Mouse (Mus musculus): ENCODE data around the gene Ric8a. TPM values are rescaled to one million over a fixed set of nuclear protein-coding genes. Genes with fewer than 3 reads are reported as not detected.

Gene Ric8a
- polyA plus RNA-seq, 1 experiment from 2014 or later, result 64.9 TPM

- Histone ChIP-seq H3K4me2 (ENCODE audit: low read length) (no peak overlapping the region), H3K27me3 (replicated peaks; ENCODE audit: control insufficient read depth, insufficient read depth, low read length) (peaks cover 8% of the 10 kb centered on the region; the same call in 1 of the 2 replicates), H3K9me3 (ENCODE audit: control insufficient read depth, low read length) (no peaks in the 10 kb centered on the region), H3K9ac (ENCODE audit: low read length) (no peak overlapping the region), H3K27ac (ENCODE audit: low read depth) (no peak overlapping the region), H3K4me3 (ENCODE audit: low read depth, low read length) (no peak overlapping the region), H3K36me3 (ENCODE audit: control insufficient read depth, insufficient read depth, low read length) (no peaks in the 10 kb centered on the region), H3K4me1 (replicated peaks; ENCODE audit: control insufficient read depth, insufficient read depth, low read length) (no peaks in the 10 kb centered on the region)
- DNase-seq (ENCODE audit: low spot score) (no peak), ATAC-seq (replicated peaks; ENCODE audit: low FRiP score, low TSS enrichment, low read depth) (no peak)
- WGBS, result 35% methylated on average over 19 of the region's 19 CpGs
These were observed 15.7 kb upstream of the Ric8a start for GRCm38 (mm10) chr7:140840750-140841735.

GRCm38 (mm10) chr7:140843806-140844205, 13.0 kb upstream of the Ric8a start:
- no peak for ATAC-seq (replicated peaks; ENCODE audit: low FRiP score, low TSS enrichment, low read depth)
- Histone ChIP-seq H3K4me3 (ENCODE audit: low read depth, low read length) (no peak overlapping the region), H3K27ac (ENCODE audit: low read depth) (no peak overlapping the region), H3K9me3 (ENCODE audit: control insufficient read depth, low read length) (no peaks in the 10 kb centered on the region), H3K36me3 (ENCODE audit: control insufficient read depth, insufficient read depth, low read length) (no peaks in the 10 kb centered on the region), H3K4me1 (replicated peaks; ENCODE audit: control insufficient read depth, insufficient read depth, low read length) (no peaks in the 10 kb centered on the region), H3K4me2 (ENCODE audit: low read length) (no peak overlapping the region), H3K9ac (ENCODE audit: low read length) (no peak overlapping the region), H3K27me3 (replicated peaks; ENCODE audit: control insufficient read depth, insufficient read depth, low read length) (peaks cover 8% of the 10 kb centered on the region; the same call in 1 of the 2 replicates)
- DNase-seq (ENCODE audit: low spot score), result no peak
- 73% methylated on average over 7 of the region's 7 CpGs for WGBS

DNA sequence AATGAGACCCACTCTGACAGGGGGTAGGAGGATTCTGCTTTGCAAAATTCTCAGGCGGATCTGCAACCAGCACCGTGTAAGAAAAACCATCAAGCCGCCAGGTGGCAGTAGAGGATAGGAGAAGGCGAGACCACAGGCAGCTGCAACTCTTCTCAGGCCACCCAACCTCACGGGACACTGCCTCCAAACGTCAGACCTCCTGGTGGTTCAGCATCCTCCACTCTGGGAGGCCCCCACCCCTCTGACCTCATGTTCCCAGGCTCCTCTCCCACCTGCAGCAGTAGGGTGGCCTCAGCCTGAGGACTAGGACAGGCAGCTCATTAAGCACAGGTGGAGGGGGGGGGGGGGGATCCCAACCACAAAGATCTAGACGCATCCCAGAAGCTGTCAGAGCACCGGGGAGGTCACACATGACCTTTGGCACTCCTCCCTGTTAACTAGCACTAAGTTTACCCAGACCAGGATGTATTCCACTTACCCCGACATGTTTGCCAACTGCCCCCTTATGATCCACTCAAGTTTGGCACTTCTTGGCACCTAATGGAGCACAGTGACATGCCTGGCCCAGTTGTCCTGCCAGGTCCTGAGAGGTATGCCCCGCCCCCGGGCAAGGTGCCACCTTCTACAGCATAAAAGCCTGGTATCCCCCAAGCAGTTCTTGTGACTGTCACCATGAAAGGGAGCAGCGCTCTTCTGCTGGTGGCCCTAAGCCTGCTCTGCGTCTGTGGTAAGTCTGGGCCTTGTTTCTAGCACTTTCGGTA, 11.7 kb upstream of the Ric8a start, which contains the start of gene Scgb1c1:
Gene Scgb1c1, plus strand, starts transcription at position 643 of the 761 bp plus-strand sequence.
- no peak within 1 kb of the TSS for H3K4me2 ChIP-seq (ENCODE audit: low read length)
- no peak within 1 kb of the TSS for H3K27ac ChIP-seq (ENCODE audit: low read depth)
- ATAC-seq (replicated peaks; ENCODE audit: low FRiP score, low TSS enrichment, low read depth) (peak; percentile 78), DNase-seq (ENCODE audit: low spot score) (peak; percentile 99)
- H3K27me3 ChIP-seq (replicated peaks; ENCODE audit: control insufficient read depth, insufficient read depth, low read length), result peaks cover 8% of the 10 kb centered on the region; the same call in 1 of the 2 replicates
- no peak within 1 kb of the TSS for H3K9ac ChIP-seq (ENCODE audit: low read length)
- no peaks in the 10 kb centered on the region for H3K4me1 ChIP-seq (replicated peaks; ENCODE audit: control insufficient read depth, insufficient read depth, low read length)
- no peak within 1 kb of the TSS for H3K4me3 ChIP-seq (ENCODE audit: low read depth, low read length)
- H3K9me3 ChIP-seq (ENCODE audit: control insufficient read depth, low read length), result no peaks in the 10 kb centered on the region
- no peaks in the 10 kb centered on the region for H3K36me3 ChIP-seq (ENCODE audit: control insufficient read depth, insufficient read depth, low read length)
- 29% methylated on average over 14 of the region's 14 CpGs for WGBS

- Histone ChIP-seq H3K27ac (ENCODE audit: low read depth) (no peak overlapping the region), H3K36me3 (ENCODE audit: control insufficient read depth, insufficient read depth, low read length) (no peaks in the 10 kb centered on the region), H3K9ac (ENCODE audit: low read length) (no peak overlapping the region), H3K9me3 (ENCODE audit: control insufficient read depth, low read length) (no peaks in the 10 kb centered on the region), H3K4me3 (ENCODE audit: low read depth, low read length) (no peak overlapping the region), H3K27me3 (replicated peaks; ENCODE audit: control insufficient read depth, insufficient read depth, low read length) (peaks cover 8% of the 10 kb centered on the region; the same call in 1 of the 2 replicates), H3K4me1 (replicated peaks; ENCODE audit: control insufficient read depth, insufficient read depth, low read length) (no peaks in the 10 kb centered on the region), H3K4me2 (ENCODE audit: low read length) (no peak overlapping the region)
- 63% methylated on average over 4 of the region's 4 CpGs for WGBS
- ATAC-seq (replicated peaks; ENCODE audit: low FRiP score, low TSS enrichment, low read depth), result no peak
- no peak for DNase-seq (ENCODE audit: low spot score)
These were observed 11.1 kb upstream of the Ric8a start for GRCm38 (mm10) chr7:140845683-140846082.

GRCm38 (mm10) chr7:140846676-140847075, 10.1 kb upstream of the Ric8a start:
- no peaks in the 10 kb centered on the region for H3K9me3 ChIP-seq (ENCODE audit: control insufficient read depth, low read length)
- no peak overlapping the region for H3K4me2 ChIP-seq (ENCODE audit: low read length)
- no peak overlapping the region for H3K4me3 ChIP-seq (ENCODE audit: low read depth, low read length)
- H3K36me3 ChIP-seq (ENCODE audit: control insufficient read depth, insufficient read depth, low read length), result peaks cover 3% of the 10 kb centered on the region; the same call in 1 of the 2 replicates
- H3K27ac ChIP-seq (ENCODE audit: low read depth), result no peak overlapping the region
- no peaks in the 10 kb centered on the region for H3K4me1 ChIP-seq (replicated peaks; ENCODE audit: control insufficient read depth, insufficient read depth, low read length)
- ATAC-seq (replicated peaks; ENCODE audit: low FRiP score, low TSS enrichment, low read depth) (no peak), DNase-seq (ENCODE audit: low spot score) (no peak)
- H3K9ac ChIP-seq (ENCODE audit: low read length), result no peak overlapping the region
- WGBS, result 85% methylated on average over 10 of the region's 10 CpGs
- H3K27me3 ChIP-seq (replicated peaks; ENCODE audit: control insufficient read depth, insufficient read depth, low read length), result peaks cover 8% of the 10 kb centered on the region; the same call in 1 of the 2 replicates

- Histone ChIP-seq H3K4me3 (ENCODE audit: low read depth, low read length) (no peak within 1 kb of the TSS), H3K9ac (ENCODE audit: low read length) (no peak within 1 kb of the TSS), H3K36me3 (ENCODE audit: control insufficient read depth, insufficient read depth, low read length) (peaks cover 16% of the 10 kb centered on the region), H3K4me2 (ENCODE audit: low read length) (no peak within 1 kb of the TSS), H3K27ac (ENCODE audit: low read depth) (no peak within 1 kb of the TSS), H3K4me1 (replicated peaks; ENCODE audit: control insufficient read depth, insufficient read depth, low read length) (no peaks in the 10 kb centered on the region), H3K27me3 (replicated peaks; ENCODE audit: control insufficient read depth, insufficient read depth, low read length) (no peaks in the 10 kb centered on the region), H3K9me3 (ENCODE audit: control insufficient read depth, low read length) (no peaks in the 10 kb centered on the region)
- ATAC-seq (replicated peaks; ENCODE audit: low FRiP score, low TSS enrichment, low read depth) (no peak), DNase-seq (ENCODE audit: low spot score) (no peak)
- WGBS, result 66% methylated on average over 11 of the region's 11 CpGs
These were observed 8.8 kb upstream of the Ric8a start, which contains the start of gene Odf3 for GRCm38 (mm10) chr7:140847755-140848580. Odf3 (plus strand) TSS chr7:140847805.

- no peaks in the 10 kb centered on the region for H3K4me1 ChIP-seq (replicated peaks; ENCODE audit: control insufficient read depth, insufficient read depth, low read length)
- no peak overlapping the region for H3K4me3 ChIP-seq (ENCODE audit: low read depth, low read length)
- H3K36me3 ChIP-seq (ENCODE audit: control insufficient read depth, insufficient read depth, low read length), result peaks cover 22% of the 10 kb centered on the region
- H3K9me3 ChIP-seq (ENCODE audit: control insufficient read depth, low read length), result no peaks in the 10 kb centered on the region
- no peak overlapping the region for H3K9ac ChIP-seq (ENCODE audit: low read length)
- no peak overlapping the region for H3K4me2 ChIP-seq (ENCODE audit: low read length)
- no peak overlapping the region for H3K27ac ChIP-seq (ENCODE audit: low read depth)
- DNase-seq (ENCODE audit: low spot score) (no peak), ATAC-seq (replicated peaks; ENCODE audit: low FRiP score, low TSS enrichment, low read depth) (no peak)
- H3K27me3 ChIP-seq (replicated peaks; ENCODE audit: control insufficient read depth, insufficient read depth, low read length), result no peaks in the 10 kb centered on the region
- WGBS, result 93% methylated on average over 10 of the region's 10 CpGs
These were observed 8.2 kb upstream of the Ric8a start for GRCm38 (mm10) chr7:140848591-140848990.

DNA sequence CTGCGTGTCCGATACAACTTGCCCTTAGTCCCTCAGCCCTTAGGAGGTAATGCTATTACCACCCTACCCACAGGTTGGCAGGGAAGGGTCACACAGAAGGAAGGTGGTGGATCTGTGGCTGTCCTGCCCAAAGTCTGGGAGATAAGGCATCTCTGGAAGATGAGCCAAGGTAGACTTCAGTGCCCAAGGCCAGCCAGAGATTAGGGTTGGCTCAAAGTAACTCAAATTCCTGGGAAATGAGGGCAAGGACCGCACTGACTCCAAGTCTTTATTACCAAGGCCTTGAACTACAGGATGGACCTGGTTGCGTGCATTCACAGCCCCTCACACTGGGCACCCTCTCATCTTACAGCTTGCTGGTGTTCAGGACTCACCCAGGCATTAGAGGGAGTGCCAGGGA, 4.8 kb upstream of the Ric8a start:
- no peak for DNase-seq (ENCODE audit: low spot score)
- H3K4me3 ChIP-seq (ENCODE audit: low read depth, low read length), result no peak overlapping the region
- no peaks in the 10 kb centered on the region for H3K9me3 ChIP-seq (ENCODE audit: control insufficient read depth, low read length)
- H3K4me2 ChIP-seq (ENCODE audit: low read length), result no peak overlapping the region
- no peak overlapping the region for H3K9ac ChIP-seq (ENCODE audit: low read length)
- H3K4me1 ChIP-seq (replicated peaks; ENCODE audit: control insufficient read depth, insufficient read depth, low read length), result peaks cover 10% of the 10 kb centered on the region
- ATAC-seq (replicated peaks; ENCODE audit: low FRiP score, low TSS enrichment, low read depth), result no peak
- peaks cover 34% of the 10 kb centered on the region for H3K36me3 ChIP-seq (ENCODE audit: control insufficient read depth, insufficient read depth, low read length)
- WGBS, result 98% methylated on average over 4 of the region's 4 CpGs
- no peaks in the 10 kb centered on the region for H3K27me3 ChIP-seq (replicated peaks; ENCODE audit: control insufficient read depth, insufficient read depth, low read length)
- H3K27ac ChIP-seq (ENCODE audit: low read depth), result no peak overlapping the region

Data from intestine, embryonic 14.5 days (tissue).